Mouse (Mus musculus): ENCODE results near the gene Tshz2. TPM values are rescaled to one million over a fixed set of nuclear protein-coding genes. Genes with fewer than 3 reads are reported as not detected.

The Tshz2 gene
- total RNA-seq, 1 experiment from 2014 or later = 41.8 TPM

- peak; percentile 38 for DNase-seq
Observed at GRCm38 (mm10) chr2:169699862-169700511, 67.2 kb downstream of the Tshz2 start.

DNA sequence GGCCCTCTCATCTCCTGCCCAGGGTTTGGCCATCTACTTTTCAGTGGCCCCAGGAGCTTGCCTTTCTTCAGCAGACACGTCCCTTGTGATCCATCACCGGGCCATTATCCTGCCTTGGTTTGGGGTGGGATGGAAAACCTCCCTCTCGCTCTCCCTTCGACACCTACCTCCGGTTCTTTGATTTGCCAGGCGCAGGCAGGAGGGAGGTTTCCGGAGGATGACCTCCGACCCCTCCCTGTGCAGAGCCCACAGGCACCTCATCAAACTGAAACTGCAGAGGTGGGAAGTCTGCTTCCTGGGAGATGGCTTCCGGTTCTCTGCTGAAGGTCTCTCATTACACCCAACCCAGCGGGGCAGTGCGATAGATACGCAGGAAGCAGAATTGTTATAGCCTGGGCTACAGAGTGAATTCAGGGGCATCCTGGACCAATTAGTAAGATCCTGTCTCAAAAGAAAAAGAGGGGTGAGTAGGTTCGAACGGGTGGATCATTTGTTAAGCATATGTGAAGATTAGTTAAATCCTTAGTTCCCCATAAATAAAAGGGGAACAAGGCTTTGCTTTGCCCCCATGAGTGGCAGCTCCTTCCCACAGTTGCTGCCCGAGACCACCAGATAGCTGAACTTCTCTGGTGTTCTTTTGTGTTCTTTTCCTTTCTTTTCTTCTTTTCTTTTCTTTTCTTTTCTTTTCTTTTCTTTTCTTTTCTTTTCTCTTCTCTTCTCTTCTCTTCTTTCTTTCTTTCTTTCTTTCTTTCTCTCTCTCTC, 70.1 kb downstream of the Tshz2 start:
- DNase-seq = no peak

GRCm38 (mm10) chr2:169721793-169722326, 89.0 kb downstream of the Tshz2 start:
- no peak for DNase-seq

DNA sequence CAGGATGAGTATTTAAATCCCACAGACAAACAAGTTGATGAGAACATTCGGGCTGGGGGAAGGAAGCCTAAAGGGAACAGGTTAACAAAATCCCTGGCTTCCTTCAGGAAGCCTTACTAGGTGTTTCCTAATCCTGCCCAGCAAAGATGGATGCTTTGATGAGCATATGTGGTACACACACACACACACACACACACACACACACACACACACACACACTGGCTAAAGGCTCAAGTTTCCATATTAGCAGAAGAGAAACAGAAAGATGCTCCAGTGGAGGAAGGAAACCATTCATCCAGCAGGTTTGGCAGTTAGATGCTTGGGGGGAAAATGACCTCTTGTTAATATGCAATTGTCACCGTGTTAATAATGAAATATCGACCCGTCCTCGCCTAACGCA, 89.5 kb downstream of the Tshz2 start:
- DNase-seq = no peak

DNA sequence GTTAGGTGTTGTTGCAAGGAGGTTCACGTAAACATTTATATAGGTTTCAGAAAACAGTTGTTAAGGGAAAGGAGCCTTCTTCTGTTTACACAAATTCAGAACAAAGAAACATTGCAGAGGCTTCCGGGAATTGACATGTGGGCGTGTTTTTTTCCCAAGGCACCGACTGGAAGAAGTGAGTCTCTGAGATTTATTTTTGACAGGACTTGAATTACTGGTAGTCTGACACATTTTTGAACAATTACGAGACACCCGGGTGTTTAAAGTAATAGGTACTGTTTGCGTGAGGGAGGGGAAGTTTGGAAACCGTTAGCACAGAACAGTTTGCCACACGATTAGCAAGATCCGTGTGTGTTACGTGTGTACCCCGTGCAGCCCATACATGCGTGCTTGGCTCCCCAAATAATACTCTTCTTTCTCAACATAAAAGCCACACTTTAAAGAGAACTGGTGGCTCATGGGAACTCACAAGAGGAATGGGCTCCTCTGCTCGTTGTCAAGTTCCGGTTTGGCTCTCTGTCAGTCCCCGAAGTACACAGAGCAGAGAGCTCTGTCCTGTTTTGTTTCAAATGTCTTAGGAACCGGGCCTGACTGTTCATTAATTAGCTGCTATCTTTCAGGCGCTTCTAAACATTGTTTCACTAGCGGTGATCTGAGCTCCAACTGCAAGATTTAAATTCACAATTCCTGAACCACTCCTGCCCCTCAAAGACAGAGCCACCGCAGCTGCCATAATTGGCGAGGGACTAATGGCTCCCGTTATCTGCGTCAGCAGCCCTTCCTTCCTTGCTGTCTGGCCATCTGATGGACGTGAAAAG, 91.0 kb downstream of the Tshz2 start:
- DNase-seq = no peak

DNA sequence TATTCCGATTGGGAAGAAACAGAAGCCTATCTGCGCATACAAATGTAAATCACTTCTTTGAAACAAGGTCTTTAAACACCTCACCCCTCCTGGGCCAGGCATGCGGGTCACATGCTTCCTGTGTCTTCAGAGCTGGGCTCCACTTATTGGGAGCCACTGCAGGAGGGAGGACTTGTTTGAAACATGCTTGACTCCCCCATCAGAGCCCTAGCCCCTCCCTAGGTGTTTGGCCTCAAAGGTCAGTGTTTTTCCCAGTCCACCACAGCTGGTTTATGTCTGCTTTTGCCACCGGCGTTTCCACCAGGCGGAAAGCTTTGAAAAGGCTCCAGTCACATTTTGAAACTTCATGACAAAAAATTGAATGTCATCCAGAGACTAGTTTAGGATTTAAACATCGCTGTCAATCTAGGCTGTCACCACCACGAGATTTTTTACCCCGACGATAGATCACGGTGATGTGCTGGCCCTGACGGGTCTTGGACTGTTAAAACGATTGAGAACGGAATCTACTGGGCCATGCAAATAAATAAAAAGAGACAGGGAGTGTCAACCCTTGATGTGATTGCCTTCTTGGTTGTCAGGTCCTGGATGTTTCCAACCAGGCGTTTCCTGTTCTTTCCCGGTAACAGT, 96.0 kb downstream of the Tshz2 start:
- no peak for DNase-seq

DNA sequence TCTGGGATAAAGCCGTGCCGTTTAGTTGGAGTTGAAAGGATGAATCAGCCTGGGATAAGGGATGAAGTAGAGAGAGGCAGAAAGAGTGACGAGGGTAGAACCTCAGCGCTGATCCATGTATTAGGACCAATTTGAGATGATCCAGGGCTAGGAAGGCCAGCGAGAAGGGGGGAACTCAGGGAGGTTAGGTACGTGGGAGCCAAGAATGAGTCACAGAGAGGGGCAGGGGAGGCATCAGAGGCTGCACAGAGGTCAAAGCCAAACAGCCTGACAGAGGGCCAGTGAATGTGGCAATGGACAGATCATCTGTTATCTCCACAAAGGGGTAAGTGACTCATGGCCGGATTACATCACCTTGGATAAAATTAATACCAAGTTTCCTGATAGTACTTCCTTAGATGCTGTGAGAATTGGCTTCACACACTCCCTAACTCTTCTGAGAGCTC, 97.8 kb downstream of the Tshz2 start:
- DNase-seq = peak; percentile 51

GRCm38 (mm10) chr2:169734053-169734452, 101.2 kb downstream of the Tshz2 start:
- DNase-seq = no peak

GRCm38 (mm10) chr2:169735475-169736406, 102.9 kb downstream of the Tshz2 start:
- no peak for DNase-seq

DNA sequence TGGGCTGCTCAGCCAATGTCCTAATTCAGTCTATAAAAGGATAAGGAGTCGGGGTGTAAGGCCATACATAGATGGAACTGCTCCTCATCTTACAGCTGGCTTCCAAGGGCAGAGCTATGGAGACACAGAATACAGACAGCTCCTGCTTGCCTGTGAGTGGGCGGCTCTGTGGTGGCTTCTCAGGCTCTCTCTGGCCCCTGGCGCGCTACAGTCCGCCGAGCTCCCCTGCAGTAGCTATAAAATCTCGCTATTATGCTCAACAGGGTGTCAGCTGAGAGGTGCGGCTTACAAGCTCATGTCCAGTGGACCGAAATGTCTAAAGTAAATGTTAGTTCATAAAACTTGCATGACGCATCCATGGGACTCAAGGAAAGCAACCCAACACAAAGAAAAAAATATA, 108.2 kb downstream of the Tshz2 start:
- no peak for DNase-seq

- no peak for DNase-seq
Observed at GRCm38 (mm10) chr2:169742791-169743190, 110.0 kb downstream of the Tshz2 start.

DNA sequence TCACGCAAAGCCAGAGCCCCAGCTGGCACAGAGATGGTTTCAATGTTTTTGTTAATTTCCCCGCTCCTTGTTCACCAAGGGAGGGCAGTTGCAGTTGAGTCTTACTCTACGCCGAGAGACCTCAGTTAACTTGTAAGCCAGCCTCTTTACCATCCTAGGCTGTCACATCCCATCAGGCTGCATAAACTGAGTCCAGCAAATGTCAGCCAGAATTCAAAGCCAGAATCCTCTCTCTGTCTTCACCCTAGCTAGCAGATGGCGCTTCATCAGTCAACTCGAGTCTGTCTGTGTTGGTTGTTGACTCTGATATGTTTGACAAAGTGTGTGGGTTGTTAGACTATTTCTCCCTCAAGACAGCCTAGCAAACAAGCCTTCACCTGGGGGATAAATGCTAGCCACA, 110.5 kb downstream of the Tshz2 start:
- no peak for DNase-seq

DNA sequence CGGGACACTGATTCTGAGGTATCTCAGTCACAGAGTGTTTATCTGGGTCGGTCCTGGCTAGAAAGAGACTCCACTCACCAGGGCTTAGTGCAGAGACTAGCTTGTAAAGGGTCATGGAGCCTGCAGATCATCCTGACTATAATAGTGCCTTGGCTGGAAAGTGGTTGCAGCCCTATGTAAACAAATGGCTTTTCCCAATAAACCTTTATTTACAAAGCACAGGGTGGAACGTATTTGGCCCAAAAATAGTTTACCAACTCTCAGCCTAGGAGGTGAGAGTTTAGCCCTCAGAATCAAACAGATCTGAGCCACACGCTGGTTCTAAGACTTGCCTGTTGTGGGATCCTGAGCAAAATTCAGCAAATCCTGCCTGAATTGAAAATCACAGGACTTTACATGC, 111.1 kb downstream of the Tshz2 start:
- no peak for DNase-seq

- no peak for DNase-seq
Observed at GRCm38 (mm10) chr2:169747114-169747642, 114.4 kb downstream of the Tshz2 start.

- DNase-seq = no peak
Observed at GRCm38 (mm10) chr2:169749331-169749945, 116.6 kb downstream of the Tshz2 start.

DNA sequence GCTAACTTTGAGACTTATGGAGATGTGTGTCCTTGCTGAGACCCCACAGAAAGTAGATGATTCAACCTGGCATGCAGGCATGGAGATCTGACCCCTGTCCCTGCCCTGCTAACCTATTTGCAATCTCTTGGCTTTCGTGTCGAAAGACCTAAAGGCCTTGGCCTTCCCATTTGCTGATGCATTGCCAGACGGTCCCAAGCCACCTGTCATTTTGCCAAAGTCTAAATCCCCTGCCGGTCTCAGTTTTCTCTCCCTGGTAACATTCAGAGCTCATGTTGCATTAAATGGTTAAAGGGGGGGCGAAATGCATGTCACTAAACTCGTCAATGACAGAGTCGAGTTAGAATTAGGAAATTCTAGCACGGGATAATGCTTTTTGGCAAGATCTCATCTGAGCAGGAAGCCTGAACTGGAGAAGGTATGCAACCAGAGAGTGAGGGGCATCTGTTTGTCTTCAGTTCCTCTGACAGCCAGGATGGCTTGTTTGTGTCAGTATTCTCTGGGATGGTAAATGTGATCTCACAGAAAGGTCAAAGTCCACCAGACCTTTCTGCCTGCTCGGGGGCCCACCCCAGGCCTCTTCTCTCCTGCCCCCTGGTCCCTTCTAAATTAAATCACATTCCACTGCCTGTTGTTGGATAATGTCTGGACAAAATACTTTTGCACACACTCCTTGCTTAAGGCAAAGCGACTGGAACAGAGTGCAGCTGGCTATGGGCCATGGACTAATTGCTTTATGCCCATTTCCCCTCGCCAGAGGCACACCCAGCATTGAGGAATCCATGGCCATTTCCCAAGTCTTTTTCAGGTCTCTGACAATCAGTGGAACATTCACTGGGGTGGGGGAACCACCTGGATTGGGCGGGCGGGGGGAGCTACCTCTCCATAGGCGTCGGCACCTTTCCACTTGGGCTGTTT, 118.0 kb downstream of the Tshz2 start:
- DNase-seq = peak; percentile 24

- DNase-seq = no peak
Observed at GRCm38 (mm10) chr2:169752126-169752525, 119.3 kb downstream of the Tshz2 start.

DNA sequence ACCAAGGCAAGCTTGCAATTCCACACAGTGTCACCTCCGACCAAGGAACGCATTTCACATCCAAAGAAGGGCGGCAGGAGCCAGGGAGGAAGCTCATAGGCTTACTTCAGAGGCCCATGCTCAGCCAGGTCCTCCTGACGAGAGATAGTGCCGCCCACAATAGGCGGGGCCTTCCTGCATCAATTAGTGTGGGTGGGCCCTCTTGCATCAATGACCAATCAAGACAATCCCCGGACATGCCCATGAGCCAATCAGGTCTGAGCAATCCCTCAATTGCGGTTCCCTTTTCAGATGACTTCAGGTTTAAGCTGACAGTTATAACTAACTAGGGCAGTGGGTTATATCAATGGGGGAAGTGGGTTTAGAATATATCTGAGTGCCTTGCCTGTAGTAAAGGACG, 120.6 kb downstream of the Tshz2 start:
- DNase-seq = no peak

DNA sequence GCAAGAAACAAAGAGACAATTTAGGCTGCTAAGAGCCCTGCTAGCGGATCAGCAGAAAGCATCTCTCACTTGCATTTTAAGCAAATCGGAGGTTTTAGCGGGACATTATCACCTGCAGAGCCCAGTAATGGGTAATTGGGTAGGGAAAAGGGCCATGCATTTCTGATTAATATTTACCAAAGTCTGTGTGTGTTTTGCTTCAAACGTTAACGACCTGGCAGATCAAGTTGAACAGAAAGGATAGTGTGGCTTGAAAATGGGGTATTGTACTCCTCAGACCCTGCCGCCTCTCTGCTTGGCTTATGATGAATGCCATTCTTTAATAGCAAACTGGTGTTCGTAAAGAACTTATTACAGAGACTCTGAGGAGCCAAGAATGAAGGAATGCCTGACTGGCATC, 122.3 kb downstream of the Tshz2 start:
- DNase-seq = no peak
